Mouse (Mus musculus): ENCODE results near the gene Imp3.

GRCm38 (mm10) chr9:56949767-56950166 is 12.5 kb downstream of the Imp3 start:
- TF ChIP-seq CHD2 (IDR thresholded peaks at IDR 0.05; ENCODE audit: low read depth, low read length) = no peak
- TF ChIP-seq ZC3H11A (IDR thresholded peaks at IDR 0.05; ENCODE audit: borderline replicate concordance, low read depth, low read length) = no peak
- TF ChIP-seq HCFC1 (IDR thresholded peaks at IDR 0.05; ENCODE audit: borderline replicate concordance, insufficient read depth, low read length) = no peak
- TF ChIP-seq MAFK (IDR thresholded peaks at IDR 0.05; ENCODE audit: insufficient read depth, low read depth, low read length) = no peak
- no peak for TF ChIP-seq ZNF384 (IDR thresholded peaks at IDR 0.05; ENCODE audit: low read depth, low read length)

Data from ES-E14 (cell line).